Mouse (Mus musculus) heart, postnatal 25 days (tissue): ENCODE results near the gene Kat6b. TPM values are rescaled to one million over a fixed set of nuclear protein-coding genes. Genes with fewer than 3 reads are reported as not detected.
"Not testable (repeated sequence)": the region's sequence is repeated elsewhere in the genome, so short reads cannot be mapped to it uniquely, and the experiment has no call there.

Source experiments
- DNase-seq: peaks from one replicate; pipeline ENCODE4 v3.0.0; 2022; ENCODE audit warnings: low spot score
- intact Hi-C: fragments of 180-260 bp; cut with DNase I; formaldehyde crosslinking; loops from one replicate; pipeline ENCODE4 v1.15.1; 2025
- total RNA-seq, 2 experiments: library from RNA; stranded (reverse); gene quantifications; 2 replicates each; pipeline ENCODE4 v1.2.3; 2021

Gene Kat6b
- total RNA-seq, 2 experiments from 2014 or later = 28.1 to 32.6 TPM

- intact Hi-C loops = no loop called here
- no peak for DNase-seq
These were observed 38.1 kb downstream of the Kat6b start for GRCm38 (mm10) chr14:21519307-21519706.

- intact Hi-C loops = no loop called here
- DNase-seq = no peak
These were observed 39.3 kb downstream of the Kat6b start for GRCm38 (mm10) chr14:21520496-21520895.

- intact Hi-C loops, DNase-seq: not testable (repeated sequence)
These were observed 40.3 kb downstream of the Kat6b start for GRCm38 (mm10) chr14:21521496-21521895.

GRCm38 (mm10) chr14:21522312-21522978 lies 41.2 kb downstream of the Kat6b start:
- intact Hi-C loops = no loop called here
- no peak for DNase-seq

GRCm38 (mm10) chr14:21523234-21523633 lies 42.0 kb downstream of the Kat6b start:
- intact Hi-C loops = no loop called here
- no peak for DNase-seq

GRCm38 (mm10) chr14:21523851-21524441 lies 42.7 kb downstream of the Kat6b start:
- intact Hi-C loops = no loop called here
- no peak for DNase-seq

- DNase-seq = no peak
- intact Hi-C loops = no loop called here
These were observed 44.4 kb downstream of the Kat6b start for GRCm38 (mm10) chr14:21525674-21526073.

GRCm38 (mm10) chr14:21533566-21533965 lies 52.3 kb downstream of the Kat6b start:
- DNase-seq = no peak
- intact Hi-C loops = no loop called here

GRCm38 (mm10) chr14:21534066-21534465 lies 52.8 kb downstream of the Kat6b start:
- DNase-seq = no peak
- intact Hi-C loops = no loop called here

GRCm38 (mm10) chr14:21534542-21535272 lies 53.5 kb downstream of the Kat6b start:
- intact Hi-C loops = no loop called here
- DNase-seq = no peak

GRCm38 (mm10) chr14:21536485-21537181 lies 55.4 kb downstream of the Kat6b start:
- DNase-seq = no peak
- intact Hi-C loops = no loop called here

- intact Hi-C loops = no loop called here
- DNase-seq = no peak
These were observed 56.6 kb downstream of the Kat6b start for GRCm38 (mm10) chr14:21537838-21538237.

- no peak for DNase-seq
- intact Hi-C loops = no loop called here
These were observed 58.5 kb downstream of the Kat6b start for GRCm38 (mm10) chr14:21539731-21540130.

- intact Hi-C loops = no loop called here
- no peak for DNase-seq
These were observed 59.1 kb downstream of the Kat6b start for GRCm38 (mm10) chr14:21540361-21540760.

- intact Hi-C loops = no loop called here
- no peak for DNase-seq
These were observed 64.3 kb downstream of the Kat6b start for GRCm38 (mm10) chr14:21545529-21545928.

GRCm38 (mm10) chr14:21546351-21546750 lies 65.1 kb downstream of the Kat6b start:
- intact Hi-C loops = no loop called here
- no peak for DNase-seq

- DNase-seq = no peak
- intact Hi-C loops = no loop called here
These were observed 66.1 kb downstream of the Kat6b start for GRCm38 (mm10) chr14:21547297-21547696.

- no peak for DNase-seq
- intact Hi-C loops = no loop called here
These were observed 66.7 kb downstream of the Kat6b start for GRCm38 (mm10) chr14:21547965-21548364.

GRCm38 (mm10) chr14:21548952-21549607 lies 67.8 kb downstream of the Kat6b start:
- intact Hi-C loops = no loop called here
- no peak for DNase-seq

- intact Hi-C loops = loop anchor here (5.0 kb wide), 1 partner anchor 52 kb away; no protein-coding TSS in a partner anchor
- no peak for DNase-seq
These were observed 68.4 kb downstream of the Kat6b start for GRCm38 (mm10) chr14:21549608-21550115.
